Mouse (Mus musculus) hematopoietic stem cell, adult 5-6 weeks (primary cell): Measurements from ENCODE around the gene Stk24. TPM values are rescaled to one million over a fixed set of nuclear protein-coding genes. Genes with fewer than 3 reads are reported as not detected.

Source experiments
- ATAC-seq, 2 experiments: fragments of 125-278 bp in 1 of 2; replicated peaks in 1 of 2; 2 replicates each; pipeline ENCODE4 v1.8.0; 2016 to 2017; ENCODE audit warnings: inconsistent platforms in 2 of 2, mild to moderate bottlenecking in 2 of 2, moderate number of reproducible peaks in 2 of 2, low read depth in 1 of 2, moderate TSS enrichment in 1 of 2; ENCODE audit not compliant: low FRiP score in 2 of 2, poor library complexity in 2 of 2, severe bottlenecking in 2 of 2, insufficient read depth in 1 of 2, low TSS enrichment in 1 of 2
- total RNA-seq: library from RNA; stranded (forward); fragments of 172-1452, 232-1000 nt; gene quantifications from 2 replicates; pipeline ENCODE4 v1.2.3, GENCODE M21; 2017

The Stk24 gene
- total RNA-seq, 1 experiment from 2014 or later = 102 TPM

DNA sequence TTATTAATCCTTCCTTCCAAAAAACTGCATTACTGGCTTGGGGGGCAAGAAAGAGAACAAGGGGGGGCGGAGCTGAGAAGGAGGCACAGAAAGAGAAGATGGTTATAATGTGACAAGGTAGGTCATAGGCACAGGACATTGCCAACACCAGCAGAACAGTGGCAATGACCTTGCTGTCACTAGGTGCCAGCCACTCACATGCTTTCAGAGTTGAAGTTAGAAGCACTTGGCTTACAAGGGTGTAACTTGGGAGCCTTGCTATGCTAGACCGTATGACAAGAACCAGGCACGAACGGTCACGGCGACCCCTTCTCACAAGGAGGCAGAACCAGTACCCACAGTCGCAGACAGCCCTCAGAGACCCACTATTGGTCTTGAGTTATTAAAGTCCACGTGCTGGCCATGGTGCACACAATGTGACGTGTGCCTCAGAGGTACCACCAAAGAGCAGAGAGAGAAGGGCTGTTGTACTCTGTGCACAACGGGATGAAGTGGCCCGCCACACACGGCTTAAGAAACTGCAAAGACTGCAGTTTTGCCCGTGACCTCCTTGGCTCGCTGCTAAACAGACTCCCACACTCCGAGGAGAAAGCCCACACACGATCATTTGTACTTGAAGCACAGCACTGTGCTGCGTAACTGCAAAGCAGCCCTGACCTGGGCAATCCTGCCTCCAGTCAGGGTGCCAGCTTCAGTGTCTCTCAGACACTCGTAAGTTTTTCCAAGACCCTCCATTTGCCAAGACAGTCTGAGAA lies 40.8 kb downstream of the Stk24 start:
- no peak for ATAC-seq

DNA sequence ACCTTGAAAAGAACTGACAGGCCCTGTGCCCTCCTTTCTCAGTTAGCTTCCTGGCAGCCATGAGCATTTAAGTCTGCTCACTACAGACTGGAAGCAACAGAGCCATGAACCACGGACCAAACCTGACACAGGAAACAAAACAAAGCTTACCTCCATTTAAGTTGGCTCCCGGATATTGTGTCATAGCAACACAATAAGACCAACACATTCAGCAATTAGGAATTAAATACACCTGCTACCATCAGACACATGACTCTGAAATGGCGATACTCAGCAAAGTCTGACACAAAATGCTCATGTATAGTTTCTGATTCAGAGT lies 49.8 kb downstream of the Stk24 start:
- ATAC-seq = no peak

DNA sequence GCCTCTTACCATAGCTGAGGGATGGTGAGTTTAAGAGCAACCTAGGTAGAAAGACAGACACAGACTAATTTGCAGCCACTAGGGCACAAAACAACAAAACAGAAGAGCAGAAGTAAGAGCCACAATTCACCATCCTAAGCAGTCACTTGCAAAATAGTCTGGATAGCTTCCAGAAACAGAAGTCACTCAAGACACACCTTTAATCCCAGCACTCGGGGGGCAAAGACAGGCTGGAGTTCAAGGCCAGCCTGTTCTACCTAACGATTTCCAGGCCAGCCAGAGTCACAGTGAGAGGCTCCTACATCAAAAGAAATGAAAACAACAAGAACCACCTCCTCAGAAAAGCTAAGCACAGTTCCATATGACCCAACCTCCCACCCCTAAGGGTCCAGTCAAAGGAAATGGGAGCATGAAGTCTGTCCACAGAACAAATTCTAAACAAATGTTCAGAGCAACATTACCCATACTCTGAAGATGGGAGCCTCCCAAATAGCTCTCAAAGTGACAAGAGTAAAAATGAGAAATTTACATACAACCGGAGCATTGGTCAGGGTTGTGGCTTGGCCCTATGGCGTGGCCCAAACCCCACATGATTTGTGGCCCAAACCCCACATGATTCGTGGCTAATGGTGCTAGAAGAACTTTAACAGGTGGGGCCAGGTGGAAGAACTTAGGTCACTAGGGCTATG lies 50.3 kb downstream of the Stk24 start:
- ATAC-seq = no peak

DNA sequence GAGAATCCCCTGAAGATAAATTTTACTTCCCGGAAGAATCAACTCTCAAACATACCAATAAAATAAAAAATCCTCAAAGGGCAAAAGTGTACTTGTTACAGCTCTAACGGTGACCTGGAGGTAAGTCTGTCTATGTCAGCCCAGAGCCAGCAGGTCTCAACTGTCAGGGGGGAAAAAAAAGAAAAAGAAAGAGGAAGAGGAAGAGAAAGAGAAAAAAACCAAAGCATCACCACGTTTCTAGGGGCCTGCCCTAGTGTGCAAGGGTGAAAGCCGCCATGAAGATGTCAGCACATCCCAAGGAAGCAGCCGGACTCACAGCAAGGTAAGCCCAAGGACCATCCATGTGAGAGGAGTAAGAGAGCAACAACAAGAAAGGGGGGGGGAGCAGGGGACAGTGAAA lies 50.9 kb downstream of the Stk24 start:
- 0 out of 4 replicates have a peak, but pooled peaks of 1 of the 2 experiments have one; percentile 19 for ATAC-seq

DNA sequence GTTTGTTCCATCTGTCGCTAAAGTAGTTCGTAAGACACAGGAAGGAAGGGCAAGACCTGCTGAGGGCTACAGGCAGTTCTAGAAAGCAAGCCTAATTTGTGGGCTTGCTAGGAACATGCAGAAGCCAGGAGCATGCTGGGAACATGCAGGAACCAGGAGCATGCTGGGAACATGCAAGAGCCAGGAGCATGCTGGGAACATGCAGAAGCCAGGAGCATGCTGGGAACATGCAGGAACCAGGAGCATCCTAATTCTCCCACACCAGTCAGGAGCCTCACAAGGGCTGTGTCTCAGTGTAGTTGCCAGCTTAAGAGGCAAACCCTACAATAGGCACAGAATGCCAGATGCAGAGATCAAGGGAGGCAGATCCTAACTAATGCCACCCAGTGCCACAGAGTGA lies 53.4 kb downstream of the Stk24 start:
- ATAC-seq = no peak

DNA sequence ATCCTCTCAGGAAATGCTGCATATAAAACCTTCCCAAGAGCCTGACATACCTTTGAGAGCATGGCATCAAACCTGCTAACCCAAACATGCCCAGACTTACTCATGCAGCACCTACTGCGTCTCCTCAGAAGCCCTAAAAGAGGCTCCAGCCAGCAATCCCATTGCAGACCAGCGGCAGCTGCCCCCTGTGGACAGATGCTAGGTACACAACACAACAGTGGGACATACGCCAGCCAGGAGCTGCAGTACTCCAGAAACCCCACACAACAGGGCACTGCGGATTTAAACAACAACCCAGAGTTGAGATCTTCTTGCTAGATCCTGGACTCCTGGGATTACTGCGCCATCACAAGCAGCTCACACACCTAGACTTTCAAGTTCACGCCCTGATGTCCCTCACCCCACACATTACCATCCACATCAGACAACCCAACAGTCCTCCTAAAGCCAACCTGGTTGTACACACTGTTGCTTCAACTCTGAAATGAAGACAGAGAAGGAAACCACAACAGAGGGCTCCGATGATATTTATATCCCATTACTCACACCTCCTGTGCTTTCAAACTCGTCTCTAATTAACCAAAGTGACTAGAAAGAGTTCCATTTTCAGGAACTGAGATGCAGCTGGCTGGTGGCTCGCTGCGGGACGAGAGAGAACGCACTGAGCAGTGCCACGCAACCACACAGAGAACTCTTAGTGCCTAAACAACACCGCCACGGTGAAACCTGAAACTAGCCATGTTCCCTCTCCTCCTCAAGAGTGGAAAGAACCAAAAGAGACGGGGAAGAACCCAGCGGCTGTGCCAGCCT lies 55.1 kb downstream of the Stk24 start:
- ATAC-seq = peak; percentile 59 to 60

DNA sequence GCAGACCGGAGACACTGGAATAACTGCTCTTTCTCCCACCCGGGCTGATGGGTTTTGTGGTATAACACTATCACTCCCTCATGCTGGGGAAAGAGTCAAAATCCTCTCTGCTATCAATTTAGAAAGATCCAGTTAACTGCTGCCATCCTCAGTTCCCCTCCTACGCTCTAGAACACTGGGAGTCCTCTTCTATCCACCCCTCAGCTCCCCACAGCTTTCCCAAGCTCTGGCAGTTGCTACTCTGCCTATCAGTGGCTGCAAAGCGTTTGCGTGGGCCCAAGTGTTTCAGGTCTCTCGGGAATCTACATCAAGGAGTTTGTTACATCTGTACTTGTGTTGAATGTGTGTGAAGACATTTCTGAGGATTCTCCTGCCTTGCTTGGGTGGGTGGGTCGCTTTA lies 57.2 kb downstream of the Stk24 start:
- ATAC-seq = no peak

DNA sequence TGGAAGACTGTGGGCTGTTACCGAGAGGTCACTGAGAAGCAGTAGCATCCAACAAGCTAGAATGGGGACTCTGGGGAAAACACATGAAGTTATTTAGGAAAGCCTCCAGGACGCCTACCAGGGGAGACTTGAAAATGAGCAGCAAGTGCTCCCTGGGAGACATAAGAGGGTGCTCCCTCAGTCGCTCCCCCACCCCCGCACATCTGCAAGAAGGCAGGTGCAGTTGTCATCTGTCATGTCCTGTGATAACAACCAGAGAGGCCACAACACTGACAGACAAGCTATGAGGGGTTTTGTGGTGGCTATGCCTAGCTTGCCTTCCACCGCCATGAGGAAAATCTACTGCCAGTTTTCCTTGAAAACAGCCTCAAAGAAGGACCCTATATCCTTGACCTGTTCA lies 57.7 kb downstream of the Stk24 start:
- ATAC-seq = no peak

DNA sequence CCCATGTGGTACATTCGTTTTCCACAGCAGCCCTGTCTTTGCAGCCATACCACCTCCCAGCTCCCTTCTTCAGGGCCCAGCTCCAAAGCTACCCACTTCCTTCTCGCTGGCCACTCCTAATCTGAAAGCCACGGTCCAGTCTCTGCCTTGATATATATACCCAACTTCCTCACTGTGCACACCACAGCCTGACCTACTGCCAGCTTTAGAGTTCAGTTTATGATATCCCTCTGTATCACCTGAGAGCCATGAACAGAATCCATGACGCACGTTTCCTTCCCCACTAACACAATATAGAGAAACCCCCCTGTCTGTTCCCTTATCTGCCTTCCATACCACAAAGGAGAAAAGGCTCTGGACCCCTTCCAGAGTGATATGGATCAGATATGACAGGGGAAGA lies 61.4 kb downstream of the Stk24 start:
- ATAC-seq = peak; percentile 78 to 90

DNA sequence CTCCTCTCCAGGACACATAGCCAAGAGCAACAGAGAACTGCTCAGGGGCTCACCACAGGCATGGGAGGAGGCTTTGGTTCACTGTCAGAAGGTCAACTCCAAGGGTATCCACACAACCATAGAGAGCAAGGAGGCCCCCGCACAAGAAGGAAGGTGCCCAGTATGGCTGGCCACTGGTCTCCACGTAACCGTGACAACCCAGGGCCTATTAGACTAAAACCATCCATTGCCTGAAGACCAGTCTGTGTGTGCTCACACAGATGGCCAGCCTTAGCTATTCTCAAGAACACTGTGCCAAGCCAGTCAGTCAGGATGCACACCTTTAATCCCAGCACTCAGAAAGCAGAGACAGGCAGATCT lies 62.5 kb downstream of the Stk24 start:
- ATAC-seq = no peak

DNA sequence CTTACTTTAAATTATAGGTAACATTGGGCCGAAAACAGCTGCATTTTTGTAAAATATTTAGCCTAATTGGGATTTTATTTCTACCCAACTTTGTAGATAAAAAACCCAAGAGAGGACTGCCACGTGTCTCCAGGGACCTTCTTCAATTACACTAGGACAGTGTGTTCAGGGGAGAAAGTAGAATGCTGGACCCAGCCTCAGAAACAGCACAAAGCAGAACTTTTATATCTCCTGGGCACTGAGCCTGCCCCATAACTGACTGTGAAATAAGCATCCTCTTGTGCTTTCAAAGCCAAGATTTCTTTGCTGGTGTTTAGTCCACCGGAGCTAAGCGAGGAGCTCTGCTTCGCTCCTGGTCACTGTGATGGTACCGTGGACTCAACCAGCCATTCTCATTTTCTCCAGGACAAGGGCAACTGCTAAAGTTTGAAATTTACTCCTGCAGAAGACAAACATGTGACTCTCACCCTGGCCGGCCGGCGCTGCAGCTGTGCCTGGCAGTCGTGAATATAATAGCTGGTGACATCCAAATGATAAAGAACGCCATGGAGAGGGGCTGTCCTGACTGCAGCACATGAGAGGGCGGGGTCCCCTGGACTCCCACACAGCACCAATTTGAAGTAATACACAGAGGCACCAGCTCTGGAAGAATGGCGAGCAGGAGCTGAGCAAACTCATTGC lies 63.0 kb downstream of the Stk24 start:
- no peak for ATAC-seq

DNA sequence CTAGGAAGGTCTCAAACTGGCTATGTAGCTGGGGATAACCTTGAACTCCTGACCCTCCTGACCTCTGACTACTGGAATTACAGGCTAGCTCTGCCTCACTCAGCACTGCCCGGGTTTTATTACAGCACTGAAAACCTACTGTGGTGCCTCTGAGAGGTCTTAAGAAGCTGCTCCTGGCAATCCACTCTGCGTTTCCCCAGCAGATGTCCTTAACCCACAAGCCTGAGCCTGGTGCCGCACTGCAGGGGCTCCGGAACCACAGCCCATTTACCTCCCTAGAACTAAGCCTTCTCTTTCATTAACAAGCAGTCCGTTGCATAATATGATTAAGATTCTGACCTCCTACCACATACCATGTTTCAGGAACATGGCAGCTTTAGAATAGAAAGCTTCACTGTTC lies 63.7 kb downstream of the Stk24 start:
- ATAC-seq = no peak

DNA sequence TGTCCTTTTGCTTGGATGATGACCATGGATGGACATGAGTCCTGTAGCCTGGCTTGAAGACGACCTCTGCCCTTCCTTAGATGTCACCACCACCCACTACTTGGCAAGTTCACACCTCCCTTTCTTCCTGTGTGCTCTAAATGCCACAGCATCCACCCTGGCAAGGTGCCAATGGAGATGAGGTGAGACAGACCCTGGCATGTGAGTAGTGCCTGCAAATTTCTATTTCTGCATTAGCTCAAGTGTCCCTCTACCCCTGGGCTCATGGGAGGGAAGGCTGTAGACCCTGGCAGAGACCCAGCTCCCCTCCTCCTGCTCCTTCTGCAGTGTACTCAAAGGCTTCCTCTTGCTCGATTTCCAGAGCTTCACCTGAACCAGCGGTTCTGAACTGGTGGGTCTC lies 64.9 kb downstream of the Stk24 start:
- ATAC-seq = 0 out of 4 replicates have a peak, but pooled peaks of 1 of the 2 experiments have one; percentile 6

DNA sequence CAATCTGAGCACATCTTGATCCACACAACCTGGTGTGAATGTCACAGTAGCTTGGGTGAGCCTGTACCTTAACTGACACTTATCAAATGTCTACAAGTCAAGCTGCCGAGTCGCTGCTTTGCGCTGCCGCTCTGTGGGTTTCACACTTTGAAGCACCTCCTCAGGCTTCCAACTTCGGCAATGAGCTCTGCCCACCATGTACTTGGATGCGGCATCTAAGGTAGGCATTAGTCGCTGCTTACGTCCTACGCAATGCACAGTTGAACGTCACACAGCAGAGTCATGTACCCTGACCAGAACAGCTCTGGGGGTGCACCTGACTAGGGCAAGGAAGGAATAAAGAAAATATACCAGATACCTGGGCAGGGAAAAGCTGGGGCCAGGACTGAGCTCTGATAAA lies 66.5 kb downstream of the Stk24 start:
- ATAC-seq = no peak

DNA sequence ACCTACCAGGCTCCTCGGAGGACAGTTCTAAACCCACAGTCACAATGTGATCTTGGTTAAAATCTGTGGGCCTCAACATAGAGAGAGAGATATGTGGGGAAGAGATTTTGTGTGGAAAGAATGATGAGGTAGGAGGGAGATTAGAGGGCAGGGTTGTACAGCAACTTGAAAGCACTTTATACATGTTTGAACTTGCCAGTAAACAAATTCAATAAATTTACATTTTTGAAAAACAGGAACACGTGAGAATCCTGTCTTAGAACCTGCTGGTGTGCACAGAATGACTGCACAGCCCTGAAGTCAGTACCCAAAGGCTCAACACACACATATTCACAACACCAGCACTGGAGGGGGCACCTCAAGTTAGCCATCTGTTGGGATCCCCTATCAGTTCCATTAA lies 68.7 kb downstream of the Stk24 start:
- ATAC-seq = no peak

DNA sequence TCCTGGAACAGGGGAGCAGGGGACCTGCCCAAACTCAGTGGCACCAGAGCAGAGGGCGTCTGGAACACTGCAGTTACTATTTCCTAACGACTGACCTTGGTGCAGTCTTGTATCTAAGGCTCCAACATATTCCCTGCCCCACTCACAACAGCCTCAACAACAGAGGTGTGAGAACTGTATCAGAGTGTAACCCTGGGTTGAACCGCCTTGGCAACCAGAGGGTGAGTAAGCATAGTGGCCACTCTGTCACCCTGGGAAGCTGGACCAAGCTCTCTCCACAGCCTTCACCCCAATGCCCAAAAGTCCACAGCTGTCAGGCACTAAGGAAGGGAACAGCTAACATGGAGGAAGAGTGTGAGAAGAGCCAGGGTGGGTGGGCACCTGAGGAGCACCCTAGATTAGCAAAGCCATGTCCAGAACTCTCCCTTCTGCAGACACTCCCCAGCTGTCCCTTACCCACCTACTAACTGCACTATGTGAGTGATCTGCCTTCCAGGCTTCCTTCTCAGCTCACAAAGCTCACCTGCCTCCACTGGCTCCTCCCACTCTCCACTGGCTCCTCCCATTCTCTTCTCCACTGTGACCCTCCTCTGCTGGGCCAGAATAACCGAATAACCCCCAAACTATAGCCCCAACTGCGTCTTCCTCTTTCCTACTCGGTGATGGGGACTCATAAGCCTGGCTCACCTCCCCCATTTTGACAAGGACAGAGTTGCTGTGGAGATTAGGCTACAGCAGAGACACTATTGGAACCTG lies 69.3 kb downstream of the Stk24 start:
- ATAC-seq = peak; percentile 24 to 38; a peak in 3 of 4 replicates

DNA sequence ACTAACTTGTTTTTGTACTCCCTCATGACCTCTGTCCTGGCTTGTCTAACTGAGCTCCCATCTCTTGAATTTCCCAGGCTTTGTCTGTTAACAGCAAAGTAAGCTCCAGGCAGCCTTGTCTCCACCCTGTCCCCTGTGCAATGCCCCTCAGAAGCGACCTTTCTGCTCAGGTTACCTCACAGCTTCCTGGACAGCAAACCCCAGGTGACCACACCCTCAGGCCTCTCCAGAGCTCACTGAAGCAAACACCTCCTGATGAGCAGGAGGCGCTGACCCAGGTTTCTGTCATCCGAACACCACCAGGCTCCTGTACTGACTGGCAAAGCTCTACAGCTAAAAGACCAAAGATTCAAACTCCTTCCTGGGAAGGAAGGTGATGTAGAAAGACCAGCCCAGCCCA lies 69.9 kb downstream of the Stk24 start:
- ATAC-seq = no peak; a peak in 1 of 4 replicates
